Mouse (Mus musculus): Measurements from ENCODE around the gene Sorcs3. TPM values are rescaled to one million over a fixed set of nuclear protein-coding genes. Genes with fewer than 3 reads are reported as not detected.

Sorcs3 gene
- polyA plus RNA-seq, 1 experiment from 2014 or later: 0.05 TPM

GRCm38 (mm10) chr19:48404774-48405495, 199.1 kb downstream of the Sorcs3 start:
- no peak for TF ChIP-seq CTCF (IDR thresholded peaks at IDR 0.05)
- ATAC-seq (no peak), DNase-seq (ENCODE audit: low read depth, low spot score) (no peak)
- in situ Hi-C loops (cut with MboI; ENCODE audit: low pct_unique_long_range_greater_than_20kb): no loop called here
- H3K27me3 ChIP-seq: peaks cover under 1% of the 10 kb centered on the region
- ChIA-PET CTCF (interaction anchor here (1.1 kb wide), 1 partner anchor 8 kb away, joined by 4 read pairs; no protein-coding TSS in a partner anchor), POLR2A (no interaction called here)

- DNase-seq (ENCODE audit: low read depth, low spot score) (no peak), ATAC-seq (peak; percentile 13)
- no peaks in the 10 kb centered on the region for H3K27me3 ChIP-seq
- CTCF ChIA-PET: no interaction called here
- POLR2A ChIA-PET: no interaction called here
- TF ChIP-seq CTCF (IDR thresholded peaks at IDR 0.05): no peak
- in situ Hi-C loops (cut with MboI; ENCODE audit: low pct_unique_long_range_greater_than_20kb): no loop called here
These were observed 202.4 kb downstream of the Sorcs3 start for GRCm38 (mm10) chr19:48408221-48408620.

- ChIA-PET CTCF (no interaction called here), POLR2A (no interaction called here)
- TF ChIP-seq CTCF (IDR thresholded peaks at IDR 0.05): peak; percentile 40
- no peak for DNase-seq (ENCODE audit: low read depth, low spot score)
- in situ Hi-C loops (cut with MboI; ENCODE audit: low pct_unique_long_range_greater_than_20kb): no loop called here
- H3K27me3 ChIP-seq: no peaks in the 10 kb centered on the region
- no peak for ATAC-seq
These were observed 205.5 kb downstream of the Sorcs3 start for GRCm38 (mm10) chr19:48411332-48411731.

- H3K27me3 ChIP-seq: no peaks in the 10 kb centered on the region
- CTCF ChIA-PET: interaction anchor here (1.1 to 1.3 kb wide), 2 partner anchors 10 to 590 kb away, joined by 3 to 4 read pairs; no protein-coding TSS in a partner anchor
- DNase-seq (ENCODE audit: low read depth, low spot score): no peak
- POLR2A ChIA-PET: no interaction called here
- no peak for ATAC-seq
- in situ Hi-C loops (cut with MboI; ENCODE audit: low pct_unique_long_range_greater_than_20kb): no loop called here
- peak; percentile 61 for TF ChIP-seq CTCF (IDR thresholded peaks at IDR 0.05)
These were observed 208.0 kb downstream of the Sorcs3 start for GRCm38 (mm10) chr19:48413836-48414235.

- in situ Hi-C loops (cut with MboI; ENCODE audit: low pct_unique_long_range_greater_than_20kb): no loop called here
- ATAC-seq (no peak), DNase-seq (ENCODE audit: low read depth, low spot score) (no peak)
- ChIA-PET CTCF (interaction anchor here (0.8 kb wide), 1 partner anchor 13 kb away, joined by 3 read pairs; no protein-coding TSS in a partner anchor), POLR2A (no interaction called here)
- H3K27me3 ChIP-seq: peaks cover 9% of the 10 kb centered on the region
- no peak for TF ChIP-seq CTCF (IDR thresholded peaks at IDR 0.05)
These were observed 212.5 kb downstream of the Sorcs3 start for GRCm38 (mm10) chr19:48418356-48418755.

- peaks cover 2% of the 10 kb centered on the region for H3K27me3 ChIP-seq
- CTCF ChIA-PET: no interaction called here
- DNase-seq (ENCODE audit: low read depth, low spot score) (no peak), ATAC-seq (no peak)
- in situ Hi-C loops (cut with MboI; ENCODE audit: low pct_unique_long_range_greater_than_20kb): no loop called here
- no peak for TF ChIP-seq CTCF (IDR thresholded peaks at IDR 0.05)
- POLR2A ChIA-PET: interaction anchor here (0.7 kb wide), 1 partner anchor 626 kb away, joined by 3 read pairs; no protein-coding TSS in a partner anchor
These were observed 223.4 kb downstream of the Sorcs3 start for GRCm38 (mm10) chr19:48429263-48429662.

GRCm38 (mm10) chr19:48429755-48430154, 223.9 kb downstream of the Sorcs3 start:
- ATAC-seq: no peak
- in situ Hi-C loops (cut with MboI; ENCODE audit: low pct_unique_long_range_greater_than_20kb): no loop called here
- ChIA-PET POLR2A (interaction anchor here (0.7 kb wide), 1 partner anchor 625 kb away, joined by 3 read pairs; no protein-coding TSS in a partner anchor), CTCF (no interaction called here)
- no peak for TF ChIP-seq CTCF (IDR thresholded peaks at IDR 0.05)
- DNase-seq (ENCODE audit: low read depth, low spot score): no peak
- peaks cover 2% of the 10 kb centered on the region for H3K27me3 ChIP-seq

- in situ Hi-C loops (cut with MboI; ENCODE audit: low pct_unique_long_range_greater_than_20kb): no loop called here
- no peak for DNase-seq (ENCODE audit: low read depth, low spot score)
- no peak for TF ChIP-seq CTCF (IDR thresholded peaks at IDR 0.05)
- peaks cover 2% of the 10 kb centered on the region for H3K27me3 ChIP-seq
- POLR2A ChIA-PET: no interaction called here
- CTCF ChIA-PET: interaction anchor here (0.8 kb wide), 1 partner anchor 12 kb away, joined by 3 read pairs; no protein-coding TSS in a partner anchor
- ATAC-seq: no peak
These were observed 224.5 kb downstream of the Sorcs3 start for GRCm38 (mm10) chr19:48430328-48430727.

- TF ChIP-seq CTCF (IDR thresholded peaks at IDR 0.05): no peak
- no peak for DNase-seq (ENCODE audit: low read depth, low spot score)
- peaks cover 6% of the 10 kb centered on the region for H3K27me3 ChIP-seq
- POLR2A ChIA-PET: no interaction called here
- no peak for ATAC-seq
- CTCF ChIA-PET: no interaction called here
- in situ Hi-C loops (cut with MboI; ENCODE audit: low pct_unique_long_range_greater_than_20kb): no loop called here
These were observed 232.6 kb downstream of the Sorcs3 start for GRCm38 (mm10) chr19:48438450-48438849.

GRCm38 (mm10) chr19:48461141-48461540, 255.3 kb downstream of the Sorcs3 start:
- in situ Hi-C loops (cut with MboI; ENCODE audit: low pct_unique_long_range_greater_than_20kb): no loop called here
- TF ChIP-seq CTCF (IDR thresholded peaks at IDR 0.05): no peak
- POLR2A ChIA-PET: no interaction called here
- CTCF ChIA-PET: no interaction called here
- DNase-seq (ENCODE audit: low read depth, low spot score) (no peak), ATAC-seq (no peak)
- peaks cover 10% of the 10 kb centered on the region for H3K27me3 ChIP-seq

GRCm38 (mm10) chr19:48462426-48462825, 256.6 kb downstream of the Sorcs3 start:
- ATAC-seq: no peak
- in situ Hi-C loops (cut with MboI; ENCODE audit: low pct_unique_long_range_greater_than_20kb): no loop called here
- CTCF ChIA-PET: interaction anchor here (0.7 kb wide), 1 partner anchor 687 kb away, joined by 3 read pairs; no protein-coding TSS in a partner anchor

More at GRCm38 (mm10) chr19:48462426-48462825, 256.6 kb downstream of the Sorcs3 start:
- no peak for DNase-seq (ENCODE audit: low read depth, low spot score)
- H3K27me3 ChIP-seq: peaks cover 10% of the 10 kb centered on the region
- no peak for TF ChIP-seq CTCF (IDR thresholded peaks at IDR 0.05)
- POLR2A ChIA-PET: no interaction called here
